Mouse (Mus musculus) liver, embryonic 15.5 days (tissue): ENCODE measurements around the gene Dapp1. TPM values are rescaled to one million over a fixed set of nuclear protein-coding genes. Genes with fewer than 3 reads are reported as not detected.
A peak's percentile ranks its signal among the peaks of the same experiment; 100 is the strongest.
"Not testable (repeated sequence)": the region's sequence is repeated elsewhere in the genome, so short reads cannot be mapped to it uniquely, and the experiment has no call there.

Experiments
- ATAC-seq: fragments of 200-750 bp; cut with Nextera tagmentation; 2 replicates; pipeline ENCODE4 v1.8.0; 2017; ENCODE audit warnings: moderate number of reproducible peaks, mild to moderate bottlenecking, moderate library complexity; ENCODE audit not compliant: insufficient read depth
- H3K27ac ChIP-seq: fragments of 300-500 bp; sonication (generic); replicated peaks from 2 replicates; pipeline ENCODE4 v1.5.1; 2015; ENCODE audit warnings: mild to moderate bottlenecking, inconsistent platforms
- H3K27me3 ChIP-seq: fragments of 300-500 bp; sonication (generic); 2 replicates; pipeline ENCODE4 v1.6.1; 2015; ENCODE audit warnings: mild to moderate bottlenecking, inconsistent platforms
- H3K36me3 ChIP-seq: fragments of 300-500 bp; sonication (generic); replicated peaks from 2 replicates; pipeline ENCODE4 v1.6.1; 2015; ENCODE audit warnings: moderate library complexity, mild to moderate bottlenecking, inconsistent platforms
- H3K4me1 ChIP-seq: fragments of 300-500 bp; sonication (generic); replicated peaks from 2 replicates; pipeline ENCODE4 v1.6.1; 2015; ENCODE audit warnings: inconsistent platforms
- H3K4me2 ChIP-seq: fragments of 300-500 bp; sonication (generic); 2 replicates; pipeline ENCODE4 v1.6.1; 2015; ENCODE audit warnings: moderate library complexity, mild to moderate bottlenecking, inconsistent platforms
- H3K4me3 ChIP-seq: fragments of 300-500 bp; sonication (generic); replicated peaks from 2 replicates; pipeline ENCODE4 v1.5.1; 2015; ENCODE audit warnings: mild to moderate bottlenecking, inconsistent platforms
- H3K9ac ChIP-seq: fragments of 300-500 bp; sonication (generic); 2 replicates; pipeline ENCODE4 v1.6.1; 2015; ENCODE audit warnings: moderate library complexity, mild to moderate bottlenecking, inconsistent platforms
- H3K9me3 ChIP-seq: fragments of 300-500 bp; sonication (generic); replicated peaks from 2 replicates; pipeline ENCODE4 v1.6.1; 2016; ENCODE audit warnings: inconsistent platforms
- WGBS: fragments of 180-500 bp; shearing (Covaris S2); methylation state at CpG from one replicate; pipeline ENCODE4 v1.1.7; 2015; ENCODE audit warnings: mixed read lengths; ENCODE audit not compliant: insufficient replicate concordance; 5-methylcytosine and 5-hydroxymethylcytosine counted together
- polyA plus RNA-seq: library from polyadenylated mRNA; unstranded; fragments of >200 nt; fragmentation: Nextera tagmentation; extraction: Ambion mirVana; gene quantifications from 2 replicates; pipeline ENCODE4 v1.2.1, GENCODE M21; 2015

Dapp1 gene
- polyA plus RNA-seq, 1 experiment from 2014 or later, result 12.0 TPM

DNA sequence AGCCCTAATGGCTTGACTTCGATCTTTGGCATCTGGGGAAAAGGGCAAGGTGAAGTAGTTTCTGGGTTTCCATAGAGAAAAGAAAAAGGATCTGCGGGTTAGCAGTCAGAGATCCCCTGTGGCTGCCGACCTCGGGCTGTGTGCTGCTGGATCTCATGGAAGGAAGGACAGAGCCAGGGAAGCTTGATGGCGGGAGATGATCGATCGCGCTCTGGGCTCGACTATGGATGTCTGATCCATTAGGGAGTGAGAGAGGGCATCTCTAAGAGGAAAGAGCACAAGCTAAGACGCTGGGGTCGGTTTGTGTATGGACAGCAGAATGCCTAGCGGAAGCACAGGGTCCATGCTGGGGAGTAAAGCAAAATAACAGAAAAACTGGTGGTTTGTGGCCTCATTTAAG, 11.4 kb downstream of the Dapp1 start:
- no peak for ATAC-seq
- H3K9ac ChIP-seq, result peak overlapping the region; percentile 17
- H3K27me3 ChIP-seq, result no peaks in the 10 kb centered on the region
- no peaks in the 10 kb centered on the region for H3K9me3 ChIP-seq
- H3K4me1 ChIP-seq, result peaks cover 77% of the 10 kb centered on the region
- H3K4me2 ChIP-seq, result peak overlapping the region; percentile 79
- H3K27ac ChIP-seq, result peak overlapping the region; percentile 97
- 29% methylated on average over 12 of the region's 12 CpGs for WGBS
- H3K36me3 ChIP-seq, result peaks cover 23% of the 10 kb centered on the region
- H3K4me3 ChIP-seq, result peak overlapping the region; percentile 32

DNA sequence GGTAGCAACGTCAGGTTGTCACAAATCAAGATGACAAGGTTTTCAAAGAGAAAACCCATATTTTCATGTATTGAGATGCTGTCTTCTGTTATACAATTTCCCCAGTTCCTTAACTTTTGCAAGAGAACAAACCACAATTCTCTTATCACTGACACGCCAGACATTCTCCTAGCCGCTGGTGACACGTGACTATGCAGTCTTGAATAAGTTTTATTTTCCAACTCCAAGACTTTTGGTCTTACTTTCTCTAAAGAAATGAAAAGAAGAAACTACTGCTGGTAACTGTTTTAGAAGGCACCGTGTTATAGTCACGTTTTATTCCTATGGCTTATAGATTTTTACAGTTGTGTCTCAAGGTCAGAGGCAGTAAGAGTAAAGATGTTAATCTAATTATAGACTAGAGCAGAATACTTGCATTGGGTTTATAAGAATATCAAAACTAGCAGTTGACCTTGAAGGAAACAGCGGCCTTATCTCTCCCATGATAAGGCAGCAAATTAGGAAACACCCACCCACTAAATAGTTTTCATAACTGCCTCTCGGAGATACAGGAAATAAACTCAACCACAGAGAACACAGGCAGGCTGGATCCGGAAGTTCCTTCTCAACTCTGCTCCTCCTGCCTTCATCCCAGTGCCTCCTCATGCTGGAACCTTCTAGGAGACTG, 12.4 kb downstream of the Dapp1 start:
- WGBS, result 8% methylated on average over 9 of the region's 9 CpGs
- Histone ChIP-seq H3K4me3 (peak overlapping the region; percentile 41), H3K4me1 (peaks cover 69% of the 10 kb centered on the region), H3K27ac (peak overlapping the region; percentile 97), H3K36me3 (peaks cover 23% of the 10 kb centered on the region), H3K4me2 (peak overlapping the region; percentile 79), H3K9me3 (no peaks in the 10 kb centered on the region), H3K27me3 (no peaks in the 10 kb centered on the region), H3K9ac (peak overlapping the region; percentile 55)
- ATAC-seq, result peak; percentile 47

DNA sequence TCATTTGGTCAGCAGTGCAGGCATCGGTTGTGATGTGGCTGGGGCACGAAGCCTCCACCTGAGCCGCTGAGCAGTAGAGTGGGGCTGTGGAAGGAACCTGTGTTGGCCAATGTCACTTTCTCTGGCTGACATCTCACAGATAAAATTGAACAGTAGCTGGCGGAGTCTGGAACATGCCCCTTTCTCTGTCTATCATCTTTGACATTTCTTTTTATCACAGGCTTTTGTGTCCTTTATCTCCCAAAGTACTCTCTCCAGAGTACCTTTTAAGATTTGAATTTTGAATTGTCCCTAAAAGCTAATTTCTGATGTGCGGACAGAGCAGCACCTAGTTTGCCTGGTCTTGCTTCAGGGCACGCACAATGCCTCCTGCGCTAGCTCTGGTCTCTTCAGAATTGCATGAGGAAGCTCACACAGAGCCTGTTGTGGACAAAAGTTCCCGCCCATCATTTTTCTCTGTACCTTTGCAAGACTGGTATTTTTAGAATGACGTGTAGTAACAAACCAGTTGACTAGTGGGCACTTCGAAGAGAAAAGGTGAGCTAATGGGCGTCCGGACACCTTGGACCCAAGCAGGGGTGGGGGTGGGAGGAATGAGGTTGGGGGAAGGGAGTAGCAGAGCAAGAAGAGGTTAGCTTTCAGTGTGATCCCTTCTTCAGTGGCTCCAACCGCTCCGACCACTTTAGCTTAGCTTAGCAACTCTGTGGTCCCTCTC, 13.1 kb downstream of the Dapp1 start:
- no peaks in the 10 kb centered on the region for H3K27me3 ChIP-seq
- 0 out of 2 replicates have a peak, but pooled peaks have one; percentile 5 for ATAC-seq
- peaks cover 26% of the 10 kb centered on the region for H3K36me3 ChIP-seq
- no peaks in the 10 kb centered on the region for H3K9me3 ChIP-seq
- H3K9ac ChIP-seq, result peak overlapping the region; percentile 55
- H3K4me2 ChIP-seq, result peak overlapping the region; percentile 79
- H3K4me3 ChIP-seq, result peak overlapping the region; percentile 41
- H3K27ac ChIP-seq, result peak overlapping the region; percentile 97
- peaks cover 72% of the 10 kb centered on the region for H3K4me1 ChIP-seq
- WGBS, result 15% methylated on average over 14 of the region's 14 CpGs

DNA sequence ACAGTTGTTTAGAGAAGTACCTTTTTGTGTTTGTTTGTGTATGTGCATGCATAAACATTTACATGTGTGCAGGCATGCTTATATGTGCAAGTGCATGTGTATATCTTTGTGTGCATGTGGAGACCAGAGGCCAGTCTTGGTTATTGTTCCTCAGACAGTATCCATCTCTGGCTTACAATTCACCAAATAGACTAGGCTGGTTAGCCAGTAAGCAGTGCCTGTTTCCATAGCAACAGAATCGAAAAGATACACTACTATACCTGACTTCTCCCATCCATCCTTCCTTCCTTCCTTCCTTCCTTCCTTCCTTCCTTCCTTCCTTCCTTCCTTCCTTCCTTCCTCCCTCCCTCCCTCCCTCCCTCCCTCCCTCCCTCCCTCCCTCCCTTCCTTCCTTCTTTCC, 17.3 kb downstream of the Dapp1 start:
- 45% methylated on average over 1 of the region's 1 CpGs for WGBS
- Histone ChIP-seq H3K36me3 (peaks cover 53% of the 10 kb centered on the region), H3K27ac (peak overlapping the region; percentile 41; the same call in 1 of the 2 replicates), H3K4me1 (peaks cover 48% of the 10 kb centered on the region)
- ATAC-seq, H3K9me3 ChIP-seq, H3K4me2 ChIP-seq, H3K27me3 ChIP-seq, H3K4me3 ChIP-seq, H3K9ac ChIP-seq: not testable (repeated sequence)

DNA sequence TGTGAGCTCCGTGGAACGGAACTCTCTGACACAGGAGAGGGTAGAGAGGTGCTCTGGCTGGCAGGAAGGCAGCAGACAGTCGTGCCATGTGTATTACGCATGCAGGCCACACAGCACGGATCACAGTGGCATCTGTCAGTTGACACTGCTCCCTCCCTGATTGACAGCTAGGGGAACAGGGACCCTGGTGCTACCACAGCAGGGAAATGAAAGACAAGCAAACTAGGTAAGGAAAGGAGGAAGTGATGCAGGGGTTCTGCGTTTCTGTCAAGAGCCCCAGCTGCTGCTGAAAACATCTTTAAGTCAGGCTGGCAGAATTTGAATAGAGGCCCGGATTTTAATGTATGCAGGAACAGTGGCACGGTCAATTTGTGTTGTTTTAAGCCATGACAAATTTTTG, 17.8 kb downstream of the Dapp1 start:
- no peak for ATAC-seq
- Histone ChIP-seq H3K27me3 (no peaks in the 10 kb centered on the region), H3K9ac (no peak overlapping the region), H3K4me1 (peaks cover 45% of the 10 kb centered on the region), H3K9me3 (no peaks in the 10 kb centered on the region), H3K4me2 (no peak overlapping the region), H3K27ac (peak overlapping the region; percentile 41; the same call in 1 of the 2 replicates), H3K36me3 (peaks cover 53% of the 10 kb centered on the region), H3K4me3 (no peak overlapping the region)
- WGBS, result 60% methylated on average over 8 of the region's 8 CpGs

- Histone ChIP-seq H3K9ac (no peak overlapping the region), H3K36me3 (peaks cover 50% of the 10 kb centered on the region), H3K4me2 (no peak overlapping the region), H3K9me3 (no peaks in the 10 kb centered on the region), H3K27ac (peak overlapping the region; percentile 31; the same call in 1 of the 2 replicates), H3K4me1 (peaks cover 45% of the 10 kb centered on the region), H3K4me3 (no peak overlapping the region), H3K27me3 (no peaks in the 10 kb centered on the region)
- ATAC-seq, result no peak
- 47% methylated on average over 8 of the region's 8 CpGs for WGBS
These were observed 19.5 kb downstream of the Dapp1 start for GRCm38 (mm10) chr3:137961736-137962385.

GRCm38 (mm10) chr3:137959456-137959855, 21.9 kb downstream of the Dapp1 start:
- no peak overlapping the region for H3K27ac ChIP-seq
- WGBS, result 62% methylated on average over 4 of the region's 4 CpGs
- no peak for ATAC-seq

GRCm38 (mm10) chr3:137958352-137958751, 23.0 kb downstream of the Dapp1 start:
- Histone ChIP-seq H3K4me1 (peaks cover 70% of the 10 kb centered on the region), H3K36me3 (peaks cover 26% of the 10 kb centered on the region), H3K9ac (no peak overlapping the region), H3K4me2 (no peak overlapping the region), H3K9me3 (no peaks in the 10 kb centered on the region), H3K27ac (peak overlapping the region; percentile 80), H3K4me3 (no peak overlapping the region), H3K27me3 (no peaks in the 10 kb centered on the region)
- 80% methylated on average over 4 of the region's 4 CpGs for WGBS
- ATAC-seq, result no peak

More at GRCm38 (mm10) chr3:137959456-137959855, 21.9 kb downstream of the Dapp1 start:
- Histone ChIP-seq H3K4me1 (peaks cover 66% of the 10 kb centered on the region), H3K4me3 (no peak overlapping the region), H3K27me3 (no peaks in the 10 kb centered on the region), H3K9me3 (no peaks in the 10 kb centered on the region), H3K9ac (no peak overlapping the region), H3K4me2 (no peak overlapping the region), H3K36me3 (peaks cover 32% of the 10 kb centered on the region)

DNA sequence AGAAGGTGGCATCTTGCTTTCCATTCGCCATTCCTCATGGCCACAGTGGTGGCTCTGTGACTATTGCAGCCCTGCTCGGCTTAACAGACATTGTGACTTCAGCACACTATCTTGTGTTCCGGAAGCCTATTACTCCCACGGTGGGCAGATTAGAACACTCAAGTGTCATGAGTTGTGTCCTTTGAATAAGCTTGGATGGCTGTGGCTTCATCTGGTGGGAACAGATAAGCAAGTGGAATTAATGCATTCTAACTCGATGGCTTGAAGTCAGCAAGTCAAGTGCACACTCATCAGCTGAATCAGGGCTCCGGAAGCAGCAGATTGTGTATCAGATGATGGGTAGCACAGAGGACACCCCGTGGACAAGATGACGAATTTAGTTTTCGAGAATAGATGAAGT, 23.5 kb downstream of the Dapp1 start:
- Histone ChIP-seq H3K9ac (no peak overlapping the region), H3K27me3 (no peaks in the 10 kb centered on the region), H3K27ac (peak overlapping the region; percentile 80), H3K4me1 (peaks cover 74% of the 10 kb centered on the region), H3K36me3 (peaks cover 26% of the 10 kb centered on the region), H3K4me2 (peak overlapping the region; percentile 42), H3K4me3 (no peak overlapping the region), H3K9me3 (no peaks in the 10 kb centered on the region)
- ATAC-seq, result peak; percentile 85
- 21% methylated on average over 9 of the region's 9 CpGs for WGBS

- Histone ChIP-seq H3K27me3 (no peaks in the 10 kb centered on the region), H3K27ac (peak overlapping the region; percentile 65), H3K9me3 (no peaks in the 10 kb centered on the region), H3K4me3 (peak overlapping the region; percentile 22), H3K9ac (peak overlapping the region; percentile 18; the same call in 1 of the 2 replicates), H3K4me1 (peaks cover 84% of the 10 kb centered on the region), H3K36me3 (peaks cover 9% of the 10 kb centered on the region; the same call in 1 of the 2 replicates), H3K4me2 (peak overlapping the region; percentile 59)
- 5% methylated on average over 16 of the region's 16 CpGs for WGBS
- no peak for ATAC-seq
These were observed 25.7 kb downstream of the Dapp1 start for GRCm38 (mm10) chr3:137955560-137956081.
